Mouse (Mus musculus): Measurements from ENCODE around the gene Tpi1. TPM values are rescaled to one million over a fixed set of nuclear protein-coding genes. Genes with fewer than 3 reads are reported as not detected.

Gene Tpi1
- polyA plus RNA-seq, 1 experiment, result 1,480 TPM

DNA sequence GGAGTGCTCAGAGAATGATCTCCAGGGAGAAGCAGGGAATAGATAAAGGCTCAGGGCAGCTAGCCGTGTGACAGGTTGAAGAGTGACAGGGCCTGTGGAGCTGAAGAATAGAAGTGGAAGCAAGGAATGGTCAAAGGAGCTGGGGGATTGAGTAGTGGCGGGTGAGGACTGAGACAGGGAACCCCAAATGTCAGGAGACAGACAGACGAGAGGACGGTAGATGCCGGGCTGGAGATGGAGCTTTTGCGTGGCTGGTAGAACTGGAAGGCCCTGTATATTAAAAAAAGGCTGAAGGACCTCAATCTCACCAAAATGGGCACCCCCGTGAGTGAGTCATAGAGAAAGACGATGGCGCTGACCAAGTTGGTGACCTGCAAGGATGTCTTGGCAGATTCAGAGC is 46.4 kb upstream of the Tpi1 start:
- Histone ChIP-seq H3K27me3 (ENCODE audit: control insufficient read depth, insufficient read depth, insufficient read length) (peaks cover 61% of the 10 kb centered on the region), H3K79me2 (ENCODE audit: control insufficient read depth, insufficient read depth) (no peaks in the 10 kb centered on the region), H3K4me3 (no peak overlapping the region), H3K36me3 (ENCODE audit: control insufficient read depth, insufficient read depth) (no peaks in the 10 kb centered on the region), H3ac (ENCODE audit: control insufficient read depth, insufficient read length) (no peak overlapping the region), H3K4me2 (ENCODE audit: low read depth) (no peak overlapping the region)
- TF ChIP-seq MYOG (IDR thresholded peaks at IDR 0.05; ENCODE audit: control insufficient read depth in 1 of 3, insufficient read depth in 1 of 3, insufficient read length in 2 of 3, low read depth in 2 of 3) (no peak), USF1 (IDR thresholded peaks at IDR 0.05; ENCODE audit: low read depth) (no peak), REST (IDR thresholded peaks at IDR 0.05; ENCODE audit: insufficient read depth, insufficient read length) (no peak), MYOD1 (IDR thresholded peaks at IDR 0.05; ENCODE audit: control insufficient read depth in 1 of 3, insufficient read length in 2 of 3, low read depth in 2 of 3) (no peak), POLR2AphosphoS2 (IDR thresholded peaks at IDR 0.05; ENCODE audit: insufficient read length, low read depth) (no peak), TCF3 (IDR thresholded peaks at IDR 0.05; ENCODE audit: insufficient read length, low read depth) (no peak), CEBPB (IDR thresholded peaks at IDR 0.05; ENCODE audit: insufficient read depth, poor library complexity, severe bottlenecking) (no peak), E2F4 (IDR thresholded peaks at IDR 0.05; ENCODE audit: insufficient read depth) (no peak), TCF12 (IDR thresholded peaks at IDR 0.05; ENCODE audit: insufficient read depth, poor library complexity, severe bottlenecking) (no peak), MAX (IDR thresholded peaks at IDR 0.05; ENCODE audit: low read depth) (no peak), POLR2A (IDR thresholded peaks at IDR 0.05; ENCODE audit: insufficient read length, low read depth) (no peak), SRF (IDR thresholded peaks at IDR 0.05; ENCODE audit: control insufficient read depth, insufficient read length, low read depth) (no peak)

DNA sequence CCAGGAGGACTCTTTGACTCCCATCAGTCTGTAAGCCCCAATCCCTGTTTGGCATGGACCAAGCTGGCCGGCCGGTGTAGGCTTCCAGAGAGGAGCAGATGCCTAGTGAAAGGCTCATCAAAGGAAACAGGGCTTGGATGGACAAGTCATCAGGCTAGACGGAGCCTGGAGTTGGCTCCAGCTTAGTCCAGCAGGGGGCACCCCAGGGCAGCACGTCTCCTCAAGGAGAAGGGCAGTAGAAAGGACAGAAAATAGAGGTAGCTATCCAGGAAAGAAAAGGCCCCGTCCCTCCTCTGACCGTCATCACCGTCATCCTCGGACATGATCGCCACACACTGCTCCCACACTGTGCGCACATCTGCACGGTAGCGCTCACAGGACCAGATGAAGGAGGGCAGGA is 45.6 kb upstream of the Tpi1 start:
- H3K79me2 ChIP-seq (ENCODE audit: control insufficient read depth, insufficient read depth), result no peaks in the 10 kb centered on the region
- H3K27me3 ChIP-seq (ENCODE audit: control insufficient read depth, insufficient read depth, insufficient read length), result peaks cover 53% of the 10 kb centered on the region
- TF ChIP-seq CEBPB (IDR thresholded peaks at IDR 0.05; ENCODE audit: insufficient read depth, poor library complexity, severe bottlenecking), result no peak
- TF ChIP-seq POLR2A (IDR thresholded peaks at IDR 0.05; ENCODE audit: insufficient read length, low read depth), result no peak
- TF ChIP-seq MYOG (IDR thresholded peaks at IDR 0.05; ENCODE audit: control insufficient read depth in 1 of 3, insufficient read depth in 1 of 3, insufficient read length in 2 of 3, low read depth in 2 of 3), result no peak
- no peak for TF ChIP-seq TCF12 (IDR thresholded peaks at IDR 0.05; ENCODE audit: insufficient read depth, poor library complexity, severe bottlenecking)
- TF ChIP-seq REST (IDR thresholded peaks at IDR 0.05; ENCODE audit: insufficient read depth, insufficient read length), result no peak
- no peak for TF ChIP-seq POLR2AphosphoS2 (IDR thresholded peaks at IDR 0.05; ENCODE audit: insufficient read length, low read depth)
- no peak for TF ChIP-seq SRF (IDR thresholded peaks at IDR 0.05; ENCODE audit: control insufficient read depth, insufficient read length, low read depth)
- TF ChIP-seq USF1 (IDR thresholded peaks at IDR 0.05; ENCODE audit: low read depth), result no peak
- TF ChIP-seq TCF3 (IDR thresholded peaks at IDR 0.05; ENCODE audit: insufficient read length, low read depth), result no peak
- no peak for TF ChIP-seq MYOD1 (IDR thresholded peaks at IDR 0.05; ENCODE audit: control insufficient read depth in 1 of 3, insufficient read length in 2 of 3, low read depth in 2 of 3)
- TF ChIP-seq E2F4 (IDR thresholded peaks at IDR 0.05; ENCODE audit: insufficient read depth), result no peak
- no peak for TF ChIP-seq MAX (IDR thresholded peaks at IDR 0.05; ENCODE audit: low read depth)
- H3K36me3 ChIP-seq (ENCODE audit: control insufficient read depth, insufficient read depth), result no peaks in the 10 kb centered on the region
- H3K4me2 ChIP-seq (ENCODE audit: low read depth), result no peak overlapping the region
- H3K4me3 ChIP-seq, result no peak overlapping the region
- no peak overlapping the region for H3ac ChIP-seq (ENCODE audit: control insufficient read depth, insufficient read length)

DNA sequence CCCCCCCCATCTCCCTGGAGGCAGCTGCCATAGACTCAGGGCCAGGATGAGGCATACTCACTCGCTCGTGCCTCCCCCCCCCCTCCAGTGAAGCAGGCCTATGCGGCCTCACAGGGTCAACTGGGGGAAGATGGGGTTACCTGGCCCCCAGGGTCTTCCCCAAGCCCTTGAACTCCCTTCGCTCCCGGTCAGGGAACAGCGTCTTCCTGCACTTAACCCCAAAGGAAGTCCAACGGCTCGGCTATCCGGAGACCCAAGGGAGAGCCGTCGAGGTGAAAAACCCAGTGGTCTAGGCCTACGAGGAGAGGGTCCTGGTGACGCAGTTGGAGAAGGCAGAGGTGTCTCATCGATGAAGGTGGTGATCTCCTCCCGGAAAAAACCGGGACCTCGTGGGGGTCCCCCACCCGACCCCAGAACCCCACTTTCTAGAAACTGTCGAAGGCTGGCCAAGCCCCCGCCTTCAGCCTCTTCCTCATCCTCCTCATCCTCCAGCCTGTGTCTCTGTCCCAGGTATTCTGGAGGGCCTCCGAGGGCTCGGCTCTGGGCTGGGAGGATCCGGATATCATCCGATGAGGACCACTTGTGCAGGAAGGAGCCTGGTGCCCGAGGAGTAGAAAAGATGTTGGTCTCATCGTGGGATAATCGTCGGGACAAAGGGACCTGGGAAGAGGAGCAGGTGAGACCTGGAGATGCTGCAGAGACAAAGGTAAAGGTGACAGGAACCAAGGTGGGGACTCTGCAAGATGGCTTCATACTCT is 44.6 kb upstream of the Tpi1 start:
- peaks cover 46% of the 10 kb centered on the region for H3K27me3 ChIP-seq (ENCODE audit: control insufficient read depth, insufficient read depth, insufficient read length)
- no peak overlapping the region for H3K4me2 ChIP-seq (ENCODE audit: low read depth)
- no peak overlapping the region for H3K4me3 ChIP-seq
- H3ac ChIP-seq (ENCODE audit: control insufficient read depth, insufficient read length), result no peak overlapping the region
- no peaks in the 10 kb centered on the region for H3K36me3 ChIP-seq (ENCODE audit: control insufficient read depth, insufficient read depth)
- no peaks in the 10 kb centered on the region for H3K79me2 ChIP-seq (ENCODE audit: control insufficient read depth, insufficient read depth)
- TF ChIP-seq POLR2AphosphoS2 (IDR thresholded peaks at IDR 0.05; ENCODE audit: insufficient read length, low read depth), result no peak
- TF ChIP-seq REST (IDR thresholded peaks at IDR 0.05; ENCODE audit: insufficient read depth, insufficient read length), result no peak
- TF ChIP-seq POLR2A (IDR thresholded peaks at IDR 0.05; ENCODE audit: insufficient read length, low read depth), result no peak
- no peak for TF ChIP-seq USF1 (IDR thresholded peaks at IDR 0.05; ENCODE audit: low read depth)
- TF ChIP-seq MYOD1 (IDR thresholded peaks at IDR 0.05; ENCODE audit: control insufficient read depth in 1 of 3, insufficient read length in 2 of 3, low read depth in 2 of 3), result no peak
- no peak for TF ChIP-seq TCF3 (IDR thresholded peaks at IDR 0.05; ENCODE audit: insufficient read length, low read depth)
- TF ChIP-seq SRF (IDR thresholded peaks at IDR 0.05; ENCODE audit: control insufficient read depth, insufficient read length, low read depth), result no peak
- no peak for TF ChIP-seq TCF12 (IDR thresholded peaks at IDR 0.05; ENCODE audit: insufficient read depth, poor library complexity, severe bottlenecking)
- no peak for TF ChIP-seq MAX (IDR thresholded peaks at IDR 0.05; ENCODE audit: low read depth)
- TF ChIP-seq CEBPB (IDR thresholded peaks at IDR 0.05; ENCODE audit: insufficient read depth, poor library complexity, severe bottlenecking), result no peak
- no peak for TF ChIP-seq E2F4 (IDR thresholded peaks at IDR 0.05; ENCODE audit: insufficient read depth)
- no peak for TF ChIP-seq MYOG (IDR thresholded peaks at IDR 0.05; ENCODE audit: control insufficient read depth in 1 of 3, insufficient read depth in 1 of 3, insufficient read length in 2 of 3, low read depth in 2 of 3)

GRCm38 (mm10) chr6:124857840-124858530 is 43.9 kb upstream of the Tpi1 start:
- TF ChIP-seq MYOG (IDR thresholded peaks at IDR 0.05; ENCODE audit: control insufficient read depth in 1 of 3, insufficient read depth in 1 of 3, insufficient read length in 2 of 3, low read depth in 2 of 3) (no peak), REST (IDR thresholded peaks at IDR 0.05; ENCODE audit: insufficient read depth, insufficient read length) (no peak), CEBPB (IDR thresholded peaks at IDR 0.05; ENCODE audit: insufficient read depth, poor library complexity, severe bottlenecking) (no peak), POLR2A (IDR thresholded peaks at IDR 0.05; ENCODE audit: insufficient read length, low read depth) (no peak), SRF (IDR thresholded peaks at IDR 0.05; ENCODE audit: control insufficient read depth, insufficient read length, low read depth) (no peak), E2F4 (IDR thresholded peaks at IDR 0.05; ENCODE audit: insufficient read depth) (no peak), POLR2AphosphoS2 (IDR thresholded peaks at IDR 0.05; ENCODE audit: insufficient read length, low read depth) (no peak), TCF3 (IDR thresholded peaks at IDR 0.05; ENCODE audit: insufficient read length, low read depth) (no peak), MYOD1 (IDR thresholded peaks at IDR 0.05; ENCODE audit: control insufficient read depth in 1 of 3, insufficient read length in 2 of 3, low read depth in 2 of 3) (no peak), MAX (IDR thresholded peaks at IDR 0.05; ENCODE audit: low read depth) (no peak), TCF12 (IDR thresholded peaks at IDR 0.05; ENCODE audit: insufficient read depth, poor library complexity, severe bottlenecking) (no peak), USF1 (IDR thresholded peaks at IDR 0.05; ENCODE audit: low read depth) (no peak)
- H3K27me3 ChIP-seq (ENCODE audit: control insufficient read depth, insufficient read depth, insufficient read length), result peaks cover 39% of the 10 kb centered on the region
- H3K79me2 ChIP-seq (ENCODE audit: control insufficient read depth, insufficient read depth), result no peaks in the 10 kb centered on the region
- H3ac ChIP-seq (ENCODE audit: control insufficient read depth, insufficient read length), result no peak overlapping the region
- no peaks in the 10 kb centered on the region for H3K36me3 ChIP-seq (ENCODE audit: control insufficient read depth, insufficient read depth)
- no peak overlapping the region for H3K4me2 ChIP-seq (ENCODE audit: low read depth)
- H3K4me3 ChIP-seq, result no peak overlapping the region
